Mouse (Mus musculus) G1E (cell line): ENCODE measurements at regions not wholly inside any gene's neighbourhood (a gene's known extent, or its start where the extent isn't known, plus 50 kb on each side); places are given as distances from the start of the nearest gene placed in this dataset.

Source experiments
- CTCF ChIP-seq: IDR thresholded peaks from 2 replicates; pipeline ENCODE4 v1.5.1; 2012; ENCODE audit warnings: low read depth, low read length, inconsistent platforms, mixed read lengths
- GATA1 ChIP-seq: IDR thresholded peaks from 2 replicates; pipeline ENCODE4 v1.6.1; 2012; ENCODE audit warnings: borderline replicate concordance, low read length, inconsistent platforms, mixed read lengths

- TF ChIP-seq CTCF (no peak), GATA1 (no peak)
These were observed 398.4 kb upstream of the Frg1 start for GRCm38 (mm10) chr8:41815272-41815671.
